Mouse (Mus musculus) bone marrow, adult 2 months (tissue): ENCODE data around the gene Anks3.

Experiments
- CTCF ChIP-seq: fragments of 200-500 bp; IDR thresholded peaks from 2 replicates; pipeline ENCODE4 v1.5.1; 2011; ENCODE audit warnings: low read length, control low read depth; ENCODE audit not compliant: control insufficient read depth, insufficient read depth
- POLR2A ChIP-seq: fragments of 200-500 bp; IDR thresholded peaks from 2 replicates; pipeline ENCODE4 v1.6.1; 2011; ENCODE audit warnings: low read depth, mild to moderate bottlenecking, control low read depth, low read length, borderline replicate concordance; ENCODE audit not compliant: control insufficient read depth

GRCm38 (mm10) chr16:4941016-4941415, 23.0 kb downstream of the Anks3 start:
- TF ChIP-seq POLR2A (no peak), CTCF (no peak)
